Mouse (Mus musculus) layer of hippocampus, adult 2 months (tissue): ENCODE data around the gene Ltbp1. TPM values are rescaled to one million over a fixed set of nuclear protein-coding genes. Genes with fewer than 3 reads are reported as not detected.

Experiments
- DNase-seq, 2 experiments: peaks; one replicate each; pipeline ENCODE4 v3.0.0; 2022; ENCODE audit warnings: low spot score in 2 of 2
- H3K27ac ChIP-seq: fragments of 200-600 bp; 2 replicates; pipeline ENCODE4 v1.8.1; 2022
- H3K4me3 ChIP-seq: fragments of 200-600 bp; 2 replicates; pipeline ENCODE4 v1.8.1; 2022; ENCODE audit warnings: mild to moderate bottlenecking
- CTCF ChIP-seq: fragments of 200-600 bp; conservative IDR thresholded peaks from 2 replicates; pipeline ENCODE4 v1.8.1; 2022; ENCODE audit warnings: antibody characterized with exemption, mild to moderate bottlenecking, moderate library complexity
- total RNA-seq, 2 experiments: library from RNA; stranded (reverse); gene quantifications; 2 replicates each; pipeline ENCODE4 v1.2.3; 2021

The Ltbp1 gene
- total RNA-seq, 2 experiments from 2014 or later: 6.3 to 7.4 TPM

DNA sequence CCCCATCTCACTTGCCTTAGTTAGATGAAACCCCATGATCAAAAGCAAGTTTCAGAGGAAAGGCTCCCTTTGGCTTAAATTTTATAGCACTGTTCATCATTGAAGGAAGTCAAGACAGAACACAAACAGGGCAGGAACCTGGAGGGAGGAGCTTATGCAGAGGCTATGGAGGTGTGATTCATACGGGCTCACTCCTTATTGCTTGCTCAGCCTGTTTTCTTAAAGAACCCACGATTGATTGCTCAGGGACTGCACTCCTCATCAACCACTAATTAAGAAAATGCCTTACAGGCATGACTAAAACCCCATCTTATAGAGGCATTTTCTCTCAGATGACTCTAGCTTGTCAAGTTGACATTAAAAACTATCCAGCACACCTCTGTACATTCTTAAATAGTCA, 253.1 kb downstream of the Ltbp1 start:
- TF ChIP-seq CTCF: no peak
- no peak overlapping the region for H3K4me3 ChIP-seq
- no peak overlapping the region for H3K27ac ChIP-seq
- DNase-seq: no peak

DNA sequence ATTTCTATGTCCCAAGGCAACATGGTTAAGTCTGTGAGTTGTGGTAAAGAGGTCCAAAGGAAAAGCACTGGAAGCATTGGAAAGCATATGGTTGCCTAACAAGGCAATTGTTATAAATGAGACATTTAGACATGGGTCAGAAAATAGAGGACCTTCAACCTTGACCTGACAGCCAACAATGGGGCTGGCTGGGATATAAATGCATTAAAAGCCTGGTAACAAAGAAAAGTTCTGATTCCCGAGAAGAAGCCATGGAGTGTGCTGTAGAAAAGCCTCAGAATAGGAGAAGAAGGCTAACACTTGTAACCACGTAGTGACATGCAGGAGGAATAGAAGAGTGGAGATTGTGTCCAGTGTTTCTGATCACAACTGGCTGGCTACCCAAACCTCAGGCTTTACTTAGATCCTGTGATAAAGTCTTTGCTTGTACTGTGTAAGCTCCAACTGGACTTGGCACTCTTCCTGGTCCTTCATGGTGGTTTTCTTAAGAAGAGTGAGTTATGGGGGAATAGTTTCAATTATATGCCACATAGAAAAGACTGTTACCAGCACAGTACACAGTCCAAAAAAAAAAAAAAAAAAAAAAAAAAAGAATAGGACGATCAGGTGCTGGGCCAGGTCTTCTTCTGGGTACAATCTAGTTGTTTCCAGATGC, 258.1 kb downstream of the Ltbp1 start:
- DNase-seq: no peak
- Histone ChIP-seq H3K4me3 (no peak overlapping the region), H3K27ac (no peak overlapping the region)
- TF ChIP-seq CTCF: no peak

DNA sequence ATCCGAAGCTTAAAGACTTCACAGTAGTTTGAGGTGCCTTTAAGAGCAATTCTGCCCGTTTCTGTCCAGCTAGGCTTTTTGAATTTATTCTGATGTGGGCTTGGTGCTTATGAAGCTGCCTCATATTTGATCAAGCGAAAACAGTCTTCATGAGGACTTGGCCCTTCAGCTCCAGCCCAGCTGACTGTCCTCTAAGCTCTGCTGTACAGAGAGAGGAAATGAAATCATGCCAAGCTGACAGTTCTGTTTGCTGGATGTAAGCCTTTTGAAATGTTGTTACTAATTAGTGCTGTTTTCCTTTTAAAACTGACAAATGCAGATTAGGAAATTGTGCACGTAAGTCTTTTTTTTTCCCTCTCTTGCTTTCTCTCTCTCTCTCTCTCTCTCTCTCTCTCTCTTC, 263.1 kb downstream of the Ltbp1 start:
- no peak overlapping the region for H3K4me3 ChIP-seq
- no peak for DNase-seq
- no peak overlapping the region for H3K27ac ChIP-seq
- no peak for TF ChIP-seq CTCF

DNA sequence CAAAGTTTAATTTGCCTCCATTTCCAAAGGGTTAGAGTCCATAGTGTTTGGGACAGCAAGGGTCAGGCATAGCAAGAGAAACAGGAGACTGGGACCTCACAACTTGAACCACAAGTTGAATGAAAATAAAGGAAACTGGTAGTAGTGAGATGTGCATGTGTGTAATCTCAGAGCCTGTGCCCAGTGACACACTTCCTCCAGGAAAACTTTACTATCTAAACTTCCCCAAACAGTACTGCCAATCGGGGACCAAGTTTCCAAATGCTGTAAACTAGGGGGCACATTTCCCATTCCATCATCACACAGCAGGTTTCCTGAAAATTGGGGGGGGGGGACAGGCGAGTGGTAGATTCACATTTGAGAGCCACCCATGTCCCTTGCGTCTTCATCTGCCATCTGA, 267.1 kb downstream of the Ltbp1 start:
- no peak for DNase-seq
- no peak overlapping the region for H3K27ac ChIP-seq

DNA sequence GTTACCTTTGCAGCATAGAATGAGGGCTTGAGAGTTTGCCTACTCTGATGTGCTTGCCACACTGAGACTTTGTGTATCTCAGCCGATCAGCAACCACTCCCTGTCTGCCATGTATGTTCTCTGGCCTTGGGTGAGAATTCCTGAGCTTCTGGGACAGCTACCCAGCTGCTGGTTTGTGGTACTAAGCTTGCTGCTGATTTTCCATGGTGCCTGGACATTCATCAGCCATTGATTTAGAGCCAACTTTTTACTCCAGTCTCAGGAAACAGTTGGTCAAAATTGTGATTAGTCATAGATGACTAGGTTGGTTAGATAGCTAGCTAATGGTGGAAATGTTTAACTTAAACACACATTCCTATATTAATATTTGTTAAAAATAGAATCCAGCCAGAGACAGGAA, 267.9 kb downstream of the Ltbp1 start:
- no peak for DNase-seq
- no peak overlapping the region for H3K4me3 ChIP-seq
- no peak overlapping the region for H3K27ac ChIP-seq
- no peak for TF ChIP-seq CTCF

More for the DNA sequence above, 267.1 kb downstream of the Ltbp1 start:
- no peak for TF ChIP-seq CTCF
- H3K4me3 ChIP-seq: no peak overlapping the region

DNA sequence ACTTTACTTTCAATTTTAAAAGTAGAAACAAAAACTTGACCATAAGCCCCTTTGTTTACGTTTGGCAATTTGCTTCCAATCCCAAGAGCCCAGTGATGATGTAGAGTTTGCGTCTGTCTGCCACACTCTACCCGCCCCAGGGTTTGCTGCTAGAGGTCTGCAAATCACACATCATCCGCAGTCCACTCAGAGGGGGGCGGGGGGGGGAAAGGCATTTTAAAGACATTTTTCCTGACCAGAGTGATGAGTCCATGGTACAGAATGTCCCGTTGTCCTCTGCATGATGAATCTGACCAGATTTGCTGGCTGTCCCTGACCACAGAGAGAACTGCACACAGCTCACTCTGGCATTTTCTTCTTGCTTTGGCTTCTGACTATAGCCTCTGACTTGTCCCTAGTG, 269.9 kb downstream of the Ltbp1 start:
- DNase-seq: no peak
- Histone ChIP-seq H3K27ac (no peak overlapping the region), H3K4me3 (no peak overlapping the region)
- no peak for TF ChIP-seq CTCF

DNA sequence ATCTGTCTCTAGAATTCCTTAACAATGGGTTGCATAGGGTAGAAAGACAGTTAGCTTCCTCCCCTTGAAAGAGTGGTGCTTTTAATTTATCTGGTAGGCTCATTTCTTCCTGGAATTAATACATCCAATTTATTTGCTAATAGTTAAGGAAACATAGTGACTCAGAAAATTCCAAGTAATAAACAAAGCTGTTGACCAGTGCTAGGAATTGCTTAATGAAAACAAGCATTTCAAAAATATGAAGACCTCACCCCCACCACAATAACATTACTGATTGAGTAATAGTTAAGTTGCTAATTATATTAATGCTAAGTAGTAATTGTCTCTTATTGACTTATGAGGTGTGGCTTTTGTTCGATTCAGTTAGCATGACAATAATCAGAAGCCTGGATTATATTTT, 272.7 kb downstream of the Ltbp1 start:
- H3K4me3 ChIP-seq: no peak overlapping the region
- no peak for DNase-seq
- TF ChIP-seq CTCF: no peak
- H3K27ac ChIP-seq: no peak overlapping the region

DNA sequence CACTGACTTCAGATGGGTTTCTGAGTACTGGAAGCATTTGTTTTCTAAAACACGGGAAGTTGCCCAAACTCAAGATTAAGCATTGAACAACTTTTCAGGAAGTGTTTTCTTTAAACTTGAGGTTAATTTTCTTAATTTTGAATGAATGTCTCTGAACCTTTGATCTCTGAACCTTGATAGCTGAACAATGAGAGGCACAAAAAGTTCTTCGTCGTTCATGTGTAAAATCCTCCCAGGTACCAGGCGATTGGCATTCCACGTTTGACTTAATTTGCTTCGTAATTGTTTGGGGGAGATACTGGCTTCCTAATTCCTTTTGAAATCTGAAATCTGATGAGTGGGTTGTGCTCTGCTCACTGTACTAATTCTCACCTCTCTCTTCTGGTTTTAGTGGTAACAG, 273.2 kb downstream of the Ltbp1 start:
- no peak overlapping the region for H3K4me3 ChIP-seq
- no peak overlapping the region for H3K27ac ChIP-seq
- DNase-seq: no peak
- TF ChIP-seq CTCF: no peak

DNA sequence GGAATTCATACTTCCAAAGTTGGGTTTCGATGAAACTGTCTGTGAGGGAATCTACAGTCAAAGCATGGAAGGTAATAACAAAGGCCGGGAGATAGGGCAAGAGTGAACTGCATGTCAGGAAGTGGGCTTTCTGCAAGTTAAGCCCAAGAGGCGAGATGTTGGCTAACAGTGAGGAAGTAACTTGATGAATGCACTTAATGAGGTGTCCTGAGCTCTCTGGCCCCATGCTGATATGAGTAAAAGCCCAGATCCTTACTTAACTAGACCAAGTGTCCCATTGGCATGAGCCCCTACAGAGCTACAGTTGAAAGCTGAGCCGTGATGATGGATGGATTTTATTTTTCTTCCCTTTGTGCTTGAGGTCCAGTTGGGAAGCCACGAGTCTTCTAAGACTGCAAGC, 276.0 kb downstream of the Ltbp1 start:
- Histone ChIP-seq H3K27ac (no peak overlapping the region), H3K4me3 (no peak overlapping the region)
- DNase-seq: no peak
- no peak for TF ChIP-seq CTCF

DNA sequence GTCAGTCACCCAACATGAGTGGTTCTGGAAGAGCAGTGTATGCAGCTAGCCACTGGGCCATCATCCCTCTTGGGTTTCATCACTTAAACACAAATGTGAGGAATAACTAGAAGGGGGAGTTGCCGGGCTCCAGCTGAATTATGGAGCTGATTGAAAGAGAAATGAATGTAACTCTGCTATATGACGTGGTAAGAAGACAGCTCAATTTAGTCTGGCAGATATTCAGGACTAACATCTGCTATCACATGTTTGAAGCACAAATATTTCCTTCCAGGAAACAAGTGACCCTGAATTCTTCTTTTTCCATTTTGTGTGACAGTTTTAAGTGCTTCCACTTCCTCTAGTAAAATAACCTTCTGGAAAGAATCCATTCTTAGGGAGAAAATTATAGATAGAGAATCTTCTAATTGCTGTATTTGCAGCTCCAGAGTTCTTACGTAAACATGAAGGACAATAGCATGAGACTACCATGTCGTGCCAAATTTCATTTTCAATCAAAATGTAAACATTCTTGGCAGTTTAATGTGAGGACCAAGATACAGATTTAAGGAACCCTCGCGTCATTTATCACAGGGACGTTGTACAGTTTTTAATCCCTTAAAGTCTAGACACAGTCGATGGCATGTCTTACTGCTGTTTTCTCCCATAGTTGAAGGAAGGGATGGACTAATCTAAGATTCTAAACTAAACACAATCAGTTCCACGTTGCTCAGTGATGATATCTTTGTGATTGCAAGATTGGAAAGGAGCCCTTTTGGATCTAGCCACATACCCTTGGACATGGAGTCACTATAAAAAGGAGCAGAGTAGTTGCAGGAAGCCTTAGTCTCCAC, 279.7 kb downstream of the Ltbp1 start:
- H3K4me3 ChIP-seq: no peak overlapping the region
- H3K27ac ChIP-seq: no peak overlapping the region
- no peak for TF ChIP-seq CTCF
- DNase-seq: no peak

DNA sequence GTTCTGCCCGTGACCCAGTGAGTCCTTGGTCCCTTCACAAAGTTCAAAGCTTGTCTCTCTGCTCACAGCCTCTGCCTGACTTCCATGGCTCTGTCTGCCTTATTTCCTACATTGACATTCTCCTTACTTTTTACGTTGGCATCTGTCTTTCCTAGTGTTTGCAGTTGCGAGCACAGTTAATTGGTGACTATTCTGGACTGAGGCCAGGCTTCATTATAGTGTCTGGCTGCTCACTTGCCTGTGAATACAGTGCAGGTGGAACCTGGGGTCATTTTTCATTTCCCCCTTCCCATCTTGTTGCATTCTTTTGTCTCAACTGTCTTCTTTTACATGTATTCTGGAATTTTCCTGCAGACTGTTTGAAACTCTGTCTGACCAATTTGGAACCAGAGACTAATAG, 287.6 kb downstream of the Ltbp1 start:
- TF ChIP-seq CTCF: no peak
- DNase-seq: no peak
- no peak overlapping the region for H3K4me3 ChIP-seq
- H3K27ac ChIP-seq: no peak overlapping the region

DNA sequence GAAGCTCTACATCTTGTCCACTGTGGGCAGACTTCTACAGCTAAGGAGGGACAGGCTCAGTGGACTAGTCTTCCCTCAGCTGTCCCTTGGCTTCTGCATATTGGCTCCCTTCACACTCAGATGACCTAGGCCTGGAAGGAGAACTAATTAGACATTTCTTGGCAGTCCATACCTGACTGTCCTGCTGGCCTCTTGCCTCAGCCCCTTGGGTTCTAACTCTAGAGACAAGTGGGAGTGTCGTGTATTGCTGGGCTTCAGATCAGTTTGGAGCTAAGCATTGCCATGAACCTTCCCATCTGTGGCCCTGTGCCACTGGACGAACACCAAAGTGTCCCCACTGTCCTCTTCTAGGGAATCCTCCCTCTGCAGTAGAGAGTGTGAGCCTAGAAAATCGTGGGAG, 288.4 kb downstream of the Ltbp1 start:
- Histone ChIP-seq H3K27ac (no peak overlapping the region), H3K4me3 (no peak overlapping the region)
- no peak for TF ChIP-seq CTCF
- no peak for DNase-seq

DNA sequence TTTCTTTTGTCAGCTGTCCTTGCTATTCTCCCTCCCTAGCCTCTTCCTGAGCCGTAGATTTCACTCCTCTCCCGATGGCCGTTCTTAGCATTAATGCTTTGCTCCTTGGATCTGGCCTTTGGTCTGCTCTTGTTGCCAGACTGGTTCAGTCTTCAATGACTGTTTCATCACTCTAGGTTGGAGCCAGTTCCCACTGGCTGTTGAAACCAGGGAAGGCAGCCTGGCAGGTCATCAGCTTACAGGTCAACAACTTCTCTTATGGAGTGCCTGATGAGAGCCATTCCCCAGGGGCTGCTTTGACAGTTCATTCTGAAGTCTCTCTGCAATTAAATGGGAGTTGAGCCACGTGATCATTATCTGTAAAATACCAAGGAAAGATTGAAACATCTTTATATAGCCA, 295.5 kb downstream of the Ltbp1 start:
- H3K27ac ChIP-seq: no peak overlapping the region
- TF ChIP-seq CTCF: no peak
- H3K4me3 ChIP-seq: no peak overlapping the region

DNA sequence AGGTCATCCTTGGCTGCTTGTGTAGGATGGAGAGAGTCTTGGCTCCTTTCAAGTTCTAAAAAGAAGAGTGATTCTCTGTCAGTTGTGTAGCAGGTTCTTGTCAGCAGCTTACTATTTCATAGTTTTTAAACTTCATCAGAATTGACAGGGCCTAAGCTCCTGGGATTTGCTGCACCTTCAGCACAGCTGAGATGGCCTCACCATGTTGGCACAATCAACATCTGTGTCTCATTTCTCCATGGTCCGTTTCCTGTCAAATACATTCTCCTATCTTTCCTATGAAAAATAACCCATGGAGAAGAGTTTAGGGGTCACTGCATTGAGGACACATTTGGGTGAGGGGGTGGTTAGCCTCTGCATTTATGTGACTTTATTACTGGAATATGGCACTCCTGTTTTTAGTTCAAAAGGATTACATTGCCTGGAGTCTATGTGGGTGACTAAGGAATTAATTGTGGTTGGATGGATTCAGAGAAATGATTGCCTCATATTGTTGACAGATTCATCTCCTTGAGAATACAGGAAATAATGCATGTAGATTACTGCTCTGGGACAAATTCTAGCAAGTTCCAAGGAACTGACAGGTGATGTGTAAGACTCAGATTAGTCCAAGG, 299.5 kb downstream of the Ltbp1 start:
- no peak for DNase-seq
- H3K27ac ChIP-seq: no peak overlapping the region
- H3K4me3 ChIP-seq: no peak overlapping the region
- TF ChIP-seq CTCF: no peak

More for the DNA sequence above, 295.5 kb downstream of the Ltbp1 start:
- no peak for DNase-seq
